Mouse (Mus musculus) thymus, adult 2 months (tissue): ENCODE results near the gene Tmed4.

Experiments
- CTCF ChIP-seq: fragments of 200-500 bp; IDR thresholded peaks from 2 replicates; pipeline ENCODE4 v1.5.1; 2012; ENCODE audit warnings: mild to moderate bottlenecking, control low read depth, low read length, moderate library complexity, borderline replicate concordance; ENCODE audit not compliant: control insufficient read depth, poor library complexity, insufficient read depth; ENCODE audit errors: extremely low read depth
- POLR2A ChIP-seq: fragments of 200-500 bp; IDR thresholded peaks from 2 replicates; pipeline ENCODE4 v1.6.1; 2012; ENCODE audit warnings: mild to moderate bottlenecking, low read length, control low read depth, moderate library complexity; ENCODE audit not compliant: control insufficient read depth, poor library complexity, insufficient read depth; ENCODE audit errors: extremely low read depth

DNA sequence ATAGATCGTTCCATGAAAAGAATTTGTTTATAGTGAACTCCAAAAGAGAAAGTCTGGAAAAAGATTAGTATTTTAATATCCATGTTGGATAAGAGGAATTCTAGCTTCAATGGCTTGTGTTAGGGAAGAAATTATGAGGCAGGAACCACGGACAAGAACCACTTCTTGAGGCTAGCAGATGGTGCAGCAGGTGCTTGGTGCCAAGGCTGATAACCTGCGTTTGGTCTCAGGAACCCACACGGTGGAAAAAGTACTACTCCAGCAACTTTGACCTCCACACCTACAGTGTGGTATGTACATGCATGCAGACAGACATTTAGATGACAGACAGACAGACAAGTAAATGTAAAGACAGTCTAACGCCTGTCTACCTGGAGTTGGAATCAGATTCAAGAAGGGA lies 43.9 kb upstream of the Tmed4 start:
- TF ChIP-seq CTCF (no peak), POLR2A (no peak)
